Mouse (Mus musculus) liver, adult 2 months (tissue): ENCODE measurements around the gene Med25.

ENCODE experiments used
- CTCF ChIP-seq: fragments of 200-500 bp; IDR thresholded peaks from 2 replicates; pipeline ENCODE4 v1.5.1; 2011; ENCODE audit warnings: low read depth, low read length, control low read depth
- POLR2A ChIP-seq: fragments of 200-500 bp; IDR thresholded peaks from 2 replicates; pipeline ENCODE4 v1.6.1; 2011; ENCODE audit warnings: low read length, control low read depth; ENCODE audit not compliant: insufficient read depth; ENCODE audit errors: extremely low read depth

DNA sequence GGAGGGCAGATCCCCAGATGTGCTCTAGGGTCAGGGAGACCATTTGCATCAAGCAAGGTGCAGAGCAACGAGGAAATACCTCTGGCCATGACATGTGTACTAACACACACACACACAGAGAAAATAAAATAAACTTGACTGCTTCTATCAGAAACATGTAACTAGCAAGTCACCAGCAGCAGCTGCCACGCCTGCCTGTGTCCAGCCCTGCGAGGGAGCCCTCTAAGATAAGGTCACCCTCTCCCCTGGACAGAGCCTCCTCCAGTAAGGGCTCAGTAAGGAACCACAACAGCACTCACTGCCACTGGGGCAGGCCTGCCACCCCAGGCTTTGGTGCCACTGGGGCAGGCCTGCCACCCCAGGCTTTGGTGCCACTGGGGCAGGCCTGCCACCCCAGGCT is 25.7 kb upstream of the Med25 start:
- TF ChIP-seq CTCF (no peak), POLR2A (no peak)
